Mouse (Mus musculus): ENCODE measurements around the gene Zfp169. TPM values are rescaled to one million over a fixed set of nuclear protein-coding genes. Genes with fewer than 3 reads are reported as not detected.

Gene Zfp169
- total RNA-seq (2018; cell fraction: chromatin; rRNA removed) = 10 to 100 TPM in 21 of 26 experiments, 1 to 10 TPM in 5; 4.0 to 62.0 (median 33.5) TPM
- total RNA-seq (2018; cell fraction: cytosol; rRNA removed) = 1 to 10 TPM in 24 of 26 experiments, under 1 TPM in 2; 0.81 to 8.4 (median 4.0) TPM
- 10 to 100 TPM in 20 of 26 experiments, 1 to 10 TPM in 6; 3.2 to 55.9 (median 27.6) TPM for total RNA-seq (2018; cell fraction: nucleus; rRNA removed)
- 3.9 to 5.8 TPM (median 5.4 TPM) in 3 replicates for polyA plus RNA-seq (2018)

DNA sequence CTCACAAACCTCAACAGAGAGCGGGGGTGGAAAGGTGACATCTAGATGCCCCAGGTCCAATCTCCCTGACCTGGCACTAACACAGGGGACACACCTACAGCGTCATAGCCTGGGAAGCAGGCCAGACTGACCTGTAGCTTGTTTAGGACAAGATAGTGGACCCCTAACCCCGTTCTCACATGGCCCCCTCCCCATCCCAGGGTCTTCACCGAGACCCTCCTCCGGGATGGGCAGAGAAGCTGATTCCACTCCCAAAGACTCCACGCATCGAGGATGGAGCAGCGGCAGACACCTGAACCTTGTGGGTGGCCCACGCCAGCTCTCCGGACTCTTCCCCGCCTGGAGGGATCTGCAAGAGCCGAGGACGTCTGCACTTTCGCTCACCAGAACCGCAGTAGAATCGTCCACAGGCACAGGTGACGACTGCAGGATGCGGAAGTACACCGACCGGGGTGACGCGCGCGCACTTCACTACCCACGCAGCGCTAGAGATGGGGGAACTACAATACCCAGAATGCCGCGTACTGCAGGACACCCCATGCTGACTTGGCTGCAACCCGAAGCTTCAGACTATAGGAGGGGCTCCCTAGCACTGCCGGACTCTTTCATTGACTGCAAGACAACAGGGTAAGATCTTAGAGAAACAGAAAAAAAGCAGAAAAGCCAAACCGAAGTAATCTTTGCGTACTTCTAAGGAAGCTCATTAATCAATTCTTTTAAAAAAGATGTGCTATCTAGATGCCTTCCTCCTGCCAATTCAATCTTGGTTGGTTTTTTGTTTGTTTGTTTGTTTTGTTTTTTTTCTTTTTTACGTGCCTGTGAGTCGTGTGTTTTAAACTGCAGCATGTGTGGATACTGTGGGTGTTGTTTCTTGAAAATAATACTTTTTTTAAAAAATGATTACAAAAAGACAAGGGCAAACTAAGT is at the start of gene Zfp169, which contains the start of gene A830005F24Rik:
Zfp169 (minus strand) TSS at position 449 of the 927 bp plus-strand sequence.
A830005F24Rik (plus strand) TSS at position 568 of the 927 bp plus-strand sequence.
- H3K36me3 ChIP-seq (ENCODE audit: inconsistent target) = no peaks in the 10 kb centered on the region
- H3K4me3 ChIP-seq (ENCODE audit: inconsistent target) = peak within 1 kb of the TSS; percentile 99
- peak within 1 kb of the TSS; percentile 8; the same call in 1 of the 2 replicates for H3K27ac ChIP-seq
- peaks cover 35% of the 10 kb centered on the region; the same call in 1 of the 2 replicates for H3K79me2 ChIP-seq (ENCODE audit: inconsistent target)
- WGBS (ENCODE audit: missing documents) = 2% methylated on average over 34 of the region's 34 CpGs

DNA sequence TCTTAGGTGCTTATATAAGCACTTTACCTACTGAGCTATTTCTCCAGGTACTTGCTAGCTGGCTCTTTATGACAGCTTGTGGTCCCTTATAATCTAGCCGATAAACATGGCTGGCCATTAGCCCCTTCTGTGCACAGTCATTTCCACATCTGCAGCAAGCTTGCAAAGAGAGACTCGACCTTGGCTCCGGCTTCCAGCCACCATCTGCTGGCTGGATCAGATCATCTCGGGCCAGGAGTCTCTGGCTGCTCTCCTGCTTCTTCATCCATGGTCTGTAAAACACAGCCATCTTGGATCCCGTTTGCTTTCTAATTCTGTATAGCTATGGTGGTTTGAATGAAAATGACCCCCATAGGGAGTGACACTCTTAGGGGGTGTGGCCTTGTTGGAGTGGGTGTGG is 49.1 kb upstream of the Zfp169 start:
- Histone ChIP-seq H3K79me2 (ENCODE audit: inconsistent target) (no peaks in the 10 kb centered on the region), H3K36me3 (ENCODE audit: inconsistent target) (no peaks in the 10 kb centered on the region), H3K27ac (no peak overlapping the region), H3K4me3 (ENCODE audit: inconsistent target) (no peak overlapping the region)
- WGBS (ENCODE audit: missing documents) = 90% methylated on average over 5 of the region's 5 CpGs

DNA sequence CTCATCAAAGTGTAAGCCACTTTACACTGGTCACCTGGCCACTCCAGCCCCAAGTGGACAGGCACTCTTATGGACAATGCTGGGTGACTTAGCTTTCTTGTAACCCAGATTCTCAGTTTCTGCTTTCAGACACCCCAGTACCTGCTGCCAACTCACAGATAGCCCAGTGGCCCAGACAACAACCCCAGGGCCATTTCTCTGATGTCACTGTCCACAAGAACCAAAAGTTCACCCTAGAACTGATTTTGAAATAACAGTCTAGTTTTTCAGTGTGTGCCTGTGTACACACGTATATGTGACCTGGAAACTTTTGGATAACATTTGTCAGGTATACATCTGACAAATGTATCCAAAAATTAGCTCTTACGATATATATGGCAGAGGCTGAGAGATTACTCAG is 48.2 kb upstream of the Zfp169 start:
- H3K79me2 ChIP-seq (ENCODE audit: inconsistent target) = no peaks in the 10 kb centered on the region

DNA sequence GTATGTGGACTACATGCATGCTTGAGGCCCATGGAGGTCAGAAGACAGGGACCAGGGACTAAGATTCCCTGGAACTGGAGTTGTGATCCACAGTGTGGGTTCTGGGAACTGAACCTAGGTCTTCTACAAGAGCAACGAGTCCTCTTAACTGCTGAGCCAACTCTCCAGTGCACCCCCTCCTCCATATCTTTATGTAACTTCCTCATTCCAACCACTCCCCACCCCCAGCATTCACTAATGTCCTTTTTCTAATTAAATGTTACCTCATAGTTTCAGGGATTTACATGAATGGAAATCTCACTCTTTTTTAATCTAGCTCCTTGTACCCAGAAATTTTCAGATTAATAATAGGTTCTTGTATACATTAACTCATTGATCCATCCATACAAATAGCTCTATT is 42.7 kb upstream of the Zfp169 start:
- H3K79me2 ChIP-seq (ENCODE audit: inconsistent target) = peaks cover 14% of the 10 kb centered on the region; the same call in 1 of the 2 replicates
- no peaks in the 10 kb centered on the region for H3K36me3 ChIP-seq (ENCODE audit: inconsistent target)
- H3K4me3 ChIP-seq (ENCODE audit: inconsistent target) = no peak overlapping the region
- H3K27ac ChIP-seq = no peak overlapping the region
- 9% methylated on average over 1 of the region's 1 CpGs for WGBS (ENCODE audit: missing documents)

More for the DNA sequence above, 48.2 kb upstream of the Zfp169 start:
- H3K36me3 ChIP-seq (ENCODE audit: inconsistent target) = no peaks in the 10 kb centered on the region
- H3K27ac ChIP-seq = no peak overlapping the region
- no peak overlapping the region for H3K4me3 ChIP-seq (ENCODE audit: inconsistent target)
- WGBS (ENCODE audit: missing documents) = 86% methylated on average over 2 of the region's 2 CpGs

DNA sequence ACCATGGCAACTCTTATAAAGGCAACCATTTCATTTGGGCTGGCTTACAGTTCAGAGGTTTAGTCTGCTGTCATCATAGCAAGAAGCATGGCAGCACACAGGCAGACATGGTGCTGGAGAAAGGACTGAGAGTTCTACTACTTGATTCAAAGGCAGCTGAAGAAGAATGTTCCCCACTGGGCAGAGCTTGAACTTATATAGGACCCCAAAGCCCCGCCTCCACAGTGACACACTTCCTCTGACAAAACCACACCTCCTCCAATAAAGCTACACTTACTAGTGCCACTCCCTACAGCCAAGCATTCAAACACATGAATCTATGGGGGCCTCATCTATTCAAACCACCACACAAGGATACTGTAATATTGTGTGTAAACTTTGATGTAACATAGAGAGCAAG is 41.3 kb upstream of the Zfp169 start:
- WGBS (ENCODE audit: missing documents) = 90% methylated on average over 1 of the region's 1 CpGs
- Histone ChIP-seq H3K27ac (no peak overlapping the region), H3K79me2 (ENCODE audit: inconsistent target) (peaks cover 20% of the 10 kb centered on the region; the same call in 1 of the 2 replicates), H3K4me3 (ENCODE audit: inconsistent target) (no peak overlapping the region), H3K36me3 (ENCODE audit: inconsistent target) (no peaks in the 10 kb centered on the region)

DNA sequence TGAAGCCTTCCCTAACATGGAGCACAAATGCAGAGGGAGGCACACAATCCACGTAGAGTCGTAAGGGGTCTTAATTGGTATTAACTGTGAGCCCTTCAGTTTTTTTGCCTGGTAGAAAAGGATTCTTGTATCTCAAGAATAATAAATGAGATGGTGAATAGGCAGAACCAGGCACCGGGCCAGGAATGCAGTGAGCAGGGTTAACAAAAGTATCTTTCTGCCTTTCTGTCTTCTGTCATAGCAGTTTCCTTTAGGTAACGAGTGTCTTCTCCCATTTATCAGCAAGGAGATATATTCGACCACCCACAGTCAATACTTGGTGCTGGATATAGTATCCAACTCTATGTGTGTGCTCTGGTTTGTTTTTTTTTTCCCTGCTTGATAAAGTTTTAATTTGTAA is 40.3 kb upstream of the Zfp169 start:
- Histone ChIP-seq H3K4me3 (ENCODE audit: inconsistent target) (no peak overlapping the region), H3K36me3 (ENCODE audit: inconsistent target) (no peaks in the 10 kb centered on the region), H3K27ac (no peak overlapping the region), H3K79me2 (ENCODE audit: inconsistent target) (peaks cover 26% of the 10 kb centered on the region; the same call in 1 of the 2 replicates)
- 96% methylated on average over 5 of the region's 5 CpGs for WGBS (ENCODE audit: missing documents)

DNA sequence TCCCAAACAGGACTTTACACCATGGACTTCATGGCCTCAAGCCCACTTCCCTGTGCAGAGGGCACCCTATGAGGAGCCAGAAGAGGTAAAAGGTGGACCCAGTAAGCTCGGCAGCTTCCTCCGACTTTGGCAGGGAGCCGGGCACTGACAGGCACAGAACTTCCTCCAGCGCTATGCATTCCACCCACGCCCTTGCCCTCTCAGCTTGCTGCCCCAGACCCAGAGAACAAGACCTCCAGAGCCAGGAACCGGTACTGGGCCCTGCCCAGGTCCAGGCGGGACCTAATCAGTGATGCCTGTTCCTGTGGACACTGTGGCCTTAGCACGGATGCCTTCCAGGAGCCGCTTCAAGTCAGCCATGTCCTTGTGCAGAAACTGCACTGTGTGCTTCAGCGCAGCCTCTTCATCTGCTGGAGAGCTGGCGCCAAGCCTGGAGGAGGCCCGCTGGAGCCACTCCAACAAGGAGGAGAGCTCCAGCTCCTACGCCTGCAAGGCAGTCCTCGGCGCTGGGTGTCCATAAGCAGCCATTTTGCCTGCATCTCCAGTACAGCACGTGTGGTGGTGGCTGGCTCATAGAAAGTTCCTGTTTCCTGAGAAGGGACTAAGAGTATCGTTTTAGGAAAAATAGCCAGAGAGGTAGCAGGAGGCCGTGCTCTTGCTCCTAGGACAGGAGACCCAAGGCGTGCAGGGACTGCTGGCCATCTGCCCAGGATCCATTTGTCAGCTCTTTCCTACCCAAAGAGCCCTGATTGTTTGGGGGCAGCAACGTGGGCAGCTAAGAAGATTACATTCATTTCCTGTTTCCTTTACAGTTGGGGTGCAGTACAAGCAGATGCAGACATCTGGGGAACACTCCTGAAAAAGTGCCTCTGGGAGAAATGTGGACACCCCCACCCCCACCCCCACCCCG is 39.2 kb upstream of the Zfp169 start:
- H3K36me3 ChIP-seq (ENCODE audit: inconsistent target) = no peaks in the 10 kb centered on the region
- WGBS (ENCODE audit: missing documents) = 18% methylated on average over 21 of the region's 21 CpGs
- peak overlapping the region; percentile 25; the same call in 1 of the 2 replicates for H3K4me3 ChIP-seq (ENCODE audit: inconsistent target)
- H3K27ac ChIP-seq = peak overlapping the region; percentile 87
- peaks cover 26% of the 10 kb centered on the region; the same call in 1 of the 2 replicates for H3K79me2 ChIP-seq (ENCODE audit: inconsistent target)

DNA sequence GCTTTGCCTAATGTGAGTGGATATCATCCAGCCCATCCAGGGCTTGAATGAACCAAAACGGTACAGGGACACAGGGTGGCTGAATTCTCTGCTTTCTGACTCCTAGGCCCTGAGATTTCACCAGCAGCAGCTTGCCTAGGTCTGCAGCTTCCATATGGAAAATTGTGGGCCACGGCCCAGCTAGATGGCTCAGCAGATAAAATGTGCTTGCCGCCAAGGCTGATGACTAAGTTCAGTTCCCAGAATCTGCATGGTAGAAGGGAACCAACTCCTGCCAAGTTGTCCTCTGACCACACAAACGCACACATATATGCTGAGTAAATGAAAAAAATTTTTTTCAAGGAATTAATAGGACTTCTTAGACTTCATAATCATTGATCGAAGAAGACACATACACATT is 35.0 kb upstream of the Zfp169 start:
- H3K79me2 ChIP-seq (ENCODE audit: inconsistent target) = peaks cover 48% of the 10 kb centered on the region
- H3K27ac ChIP-seq = peak overlapping the region; percentile 35
- no peaks in the 10 kb centered on the region for H3K36me3 ChIP-seq (ENCODE audit: inconsistent target)
- H3K4me3 ChIP-seq (ENCODE audit: inconsistent target) = no peak overlapping the region
- 64% methylated on average over 5 of the region's 5 CpGs for WGBS (ENCODE audit: missing documents)

DNA sequence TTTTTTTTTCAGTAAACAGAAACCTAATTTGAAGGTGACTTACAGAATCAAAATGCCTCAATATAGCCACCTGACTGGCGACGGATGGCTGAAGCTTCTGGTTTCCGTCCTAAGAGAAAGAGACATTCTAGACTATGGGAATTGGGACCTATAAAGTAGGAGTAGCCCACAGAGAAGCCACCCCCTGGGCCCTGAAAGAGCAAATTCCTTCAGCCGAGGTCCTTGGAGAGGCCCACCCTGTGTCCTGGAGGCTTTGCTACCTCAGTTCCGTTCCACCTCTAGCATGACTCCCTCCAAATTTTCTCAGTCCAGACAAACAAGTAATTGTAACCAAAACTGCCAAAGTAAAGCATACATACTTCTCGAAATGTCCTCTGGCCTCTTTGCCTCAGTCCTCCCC is 34.4 kb upstream of the Zfp169 start:
- WGBS (ENCODE audit: missing documents) = 97% methylated on average over 6 of the region's 6 CpGs

DNA sequence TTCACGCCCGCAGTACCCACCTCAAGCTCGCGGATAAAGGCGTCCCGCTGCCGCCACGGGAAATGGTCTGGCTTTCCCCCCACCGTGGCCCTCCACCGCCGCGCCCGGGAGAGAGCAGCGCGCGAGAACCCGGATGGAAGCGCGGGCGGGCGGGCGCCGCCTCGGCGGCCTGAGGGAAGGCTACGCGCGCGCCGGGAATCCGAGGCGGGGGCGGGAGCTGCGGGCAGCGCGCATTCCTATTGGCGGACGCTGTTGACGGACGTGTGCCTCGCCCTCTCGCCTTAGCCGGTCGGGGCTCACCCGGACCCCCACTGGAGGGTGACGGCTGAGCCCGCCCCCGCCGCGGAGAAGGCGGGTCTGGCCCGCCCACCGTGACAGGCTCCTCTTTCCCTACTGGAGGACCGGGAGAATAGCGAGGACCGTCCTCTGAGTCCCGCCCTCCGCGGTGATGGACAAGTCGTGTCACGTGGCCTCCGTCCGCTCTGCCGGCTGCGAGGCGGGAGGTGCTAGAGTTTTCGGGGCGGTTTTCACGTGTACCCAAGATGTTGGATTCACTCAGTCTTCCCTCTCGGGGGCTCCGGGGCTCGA is 33.2 kb upstream of the Zfp169 start:
- Histone ChIP-seq H3K36me3 (ENCODE audit: inconsistent target) (no peaks in the 10 kb centered on the region), H3K27ac (peak overlapping the region; percentile 47), H3K79me2 (ENCODE audit: inconsistent target) (peaks cover 58% of the 10 kb centered on the region), H3K4me3 (ENCODE audit: inconsistent target) (peak overlapping the region; percentile 20; the same call in 1 of the 2 replicates)
- WGBS (ENCODE audit: missing documents) = 1% methylated on average over 71 of the region's 72 CpGs

More for the DNA sequence above, 34.4 kb upstream of the Zfp169 start:
- Histone ChIP-seq H3K27ac (peak overlapping the region; percentile 35), H3K4me3 (ENCODE audit: inconsistent target) (no peak overlapping the region), H3K79me2 (ENCODE audit: inconsistent target) (peaks cover 55% of the 10 kb centered on the region), H3K36me3 (ENCODE audit: inconsistent target) (no peaks in the 10 kb centered on the region)

DNA sequence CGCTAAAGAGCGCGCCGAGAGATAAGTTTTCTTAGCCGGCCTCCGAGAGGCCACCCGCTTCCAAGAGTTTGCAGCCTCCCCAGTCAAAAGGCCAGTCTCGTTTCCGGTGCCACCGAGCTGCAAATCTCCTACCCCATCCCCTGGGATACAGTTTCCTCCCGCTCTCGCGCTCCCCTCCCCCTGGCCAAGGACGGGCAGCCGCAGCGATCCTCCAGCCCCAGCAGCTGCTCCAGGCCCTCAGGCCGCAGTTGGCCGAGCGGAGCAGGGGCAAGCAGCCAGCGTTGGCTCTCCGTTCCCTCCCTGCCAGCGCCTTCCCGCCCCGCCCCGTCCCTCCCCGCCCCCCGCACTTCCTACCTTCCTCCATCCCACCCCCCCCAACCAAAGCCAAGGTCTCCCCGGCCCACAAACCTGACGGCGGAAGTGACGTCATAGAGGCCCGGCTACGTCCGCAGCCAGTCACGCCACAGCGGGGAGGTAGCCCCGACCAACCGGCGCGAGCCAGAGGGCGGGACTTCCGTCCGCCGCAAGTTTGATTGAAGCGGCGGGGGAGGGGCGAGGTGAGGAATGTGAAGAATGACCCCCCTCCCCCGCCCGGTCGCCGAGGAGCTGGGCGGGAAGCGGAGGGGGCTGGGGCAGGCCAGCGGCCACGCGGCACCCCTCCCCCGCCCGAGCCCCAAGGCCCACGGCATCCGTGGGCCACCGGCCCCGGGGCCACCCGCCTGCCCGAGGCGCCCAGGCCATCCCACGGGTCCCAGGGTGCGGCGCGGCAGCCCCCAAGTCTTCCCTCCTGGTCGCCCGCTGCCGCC is 32.4 kb upstream of the Zfp169 start:
- peaks cover 59% of the 10 kb centered on the region for H3K79me2 ChIP-seq (ENCODE audit: inconsistent target)
- peak overlapping the region; percentile 78 for H3K27ac ChIP-seq
- peak overlapping the region; percentile 84 for H3K4me3 ChIP-seq (ENCODE audit: inconsistent target)
- under 1% methylated on average over 43 of the region's 72 CpGs for WGBS (ENCODE audit: missing documents)
- no peaks in the 10 kb centered on the region for H3K36me3 ChIP-seq (ENCODE audit: inconsistent target)

DNA sequence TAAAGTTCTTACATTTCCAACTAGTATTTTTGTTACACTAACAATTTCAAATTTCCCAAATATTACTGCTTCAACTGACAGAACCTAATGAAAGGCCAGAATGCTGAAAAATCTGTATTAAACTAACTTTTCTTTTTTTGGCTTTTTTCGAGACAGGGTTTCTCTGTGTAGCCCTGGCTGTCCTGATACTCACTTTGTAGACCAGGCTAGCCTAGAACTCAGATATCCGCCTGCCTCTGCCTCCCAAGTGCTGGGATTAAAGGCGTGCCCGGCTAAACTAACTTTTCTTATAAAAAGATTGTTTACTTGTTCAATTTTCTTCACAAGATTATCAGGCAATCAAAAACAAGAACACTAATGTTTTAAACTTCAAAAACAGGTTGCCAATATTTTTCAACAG is 31.6 kb upstream of the Zfp169 start:
- 32% methylated on average over 4 of the region's 4 CpGs for WGBS (ENCODE audit: missing documents)
- peak overlapping the region; percentile 78 for H3K27ac ChIP-seq
- H3K79me2 ChIP-seq (ENCODE audit: inconsistent target) = peaks cover 66% of the 10 kb centered on the region
- H3K4me3 ChIP-seq (ENCODE audit: inconsistent target) = peak overlapping the region; percentile 84
- H3K36me3 ChIP-seq (ENCODE audit: inconsistent target) = no peaks in the 10 kb centered on the region

DNA sequence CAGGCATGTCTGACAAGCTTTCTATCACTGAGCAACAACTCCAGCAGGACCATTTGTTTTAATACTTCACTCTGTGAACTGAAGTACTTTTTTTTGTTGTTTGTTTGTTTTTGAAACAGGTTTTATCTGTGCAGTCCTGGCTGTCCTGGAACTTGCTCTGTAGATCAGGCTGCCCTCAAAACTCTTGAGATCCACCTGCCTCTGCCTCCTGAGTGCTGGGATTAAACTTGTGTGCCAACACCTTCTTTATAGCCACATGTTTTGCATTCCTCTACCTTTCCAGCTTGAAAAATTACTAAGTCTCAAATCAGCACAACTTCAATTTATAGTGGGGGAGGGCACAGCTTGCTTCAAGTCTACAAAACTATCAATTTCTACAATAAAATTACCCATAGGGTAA is 31.1 kb upstream of the Zfp169 start:
- no peak overlapping the region for H3K27ac ChIP-seq
- peaks cover 66% of the 10 kb centered on the region for H3K79me2 ChIP-seq (ENCODE audit: inconsistent target)
- H3K36me3 ChIP-seq (ENCODE audit: inconsistent target) = no peaks in the 10 kb centered on the region
- H3K4me3 ChIP-seq (ENCODE audit: inconsistent target) = peak overlapping the region; percentile 84

Measured in macrophage (primary cell).